Mouse (Mus musculus): ENCODE measurements around the gene Prelp. TPM values are rescaled to one million over a fixed set of nuclear protein-coding genes. Genes with fewer than 3 reads are reported as not detected.

Prelp gene
- polyA plus RNA-seq, 1 experiment from 2014 or later = 8.0 TPM

DNA sequence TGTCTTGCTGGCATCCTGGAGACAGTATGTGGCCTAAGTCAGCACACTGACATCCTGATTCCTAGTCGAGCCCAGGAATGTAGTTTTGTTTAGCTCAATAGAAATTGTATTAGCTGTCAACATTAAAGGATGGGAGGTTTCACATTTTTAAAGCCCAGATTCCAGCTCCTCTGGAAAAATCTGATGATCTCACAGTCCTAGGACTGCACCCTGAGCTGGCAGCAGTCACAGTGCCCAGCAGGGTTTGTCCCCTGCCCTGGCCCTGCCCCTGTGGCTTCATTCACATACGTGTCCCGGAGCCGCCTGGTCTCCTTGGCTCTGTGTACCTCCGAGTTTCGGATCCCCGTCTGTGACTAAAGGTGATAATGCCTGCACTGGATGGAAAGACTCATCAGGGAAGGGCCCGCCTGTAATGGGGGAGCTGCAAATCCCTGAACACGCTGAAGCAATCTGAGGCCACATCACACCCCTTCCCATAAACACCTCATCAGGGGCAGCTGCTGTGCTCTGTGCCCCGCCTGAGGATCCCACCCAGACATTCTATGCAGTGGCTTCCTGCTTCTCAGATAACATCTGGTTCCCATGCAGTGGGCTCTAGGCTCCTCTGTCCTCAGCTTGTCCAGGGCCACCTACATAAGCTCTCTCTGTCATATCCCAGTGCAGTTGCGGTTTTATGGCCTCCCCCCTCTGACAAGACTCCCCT lies 20.1 kb upstream of the Prelp start:
- WGBS = 77% methylated on average over 11 of the region's 11 CpGs
- Histone ChIP-seq H3K4me2 (ENCODE audit: low read depth, low read length) (no peak overlapping the region), H3K27ac (ENCODE audit: low read depth, low read length) (no peak overlapping the region), H3K9me3 (ENCODE audit: control insufficient read depth, low read length) (no peaks in the 10 kb centered on the region), H3K27me3 (ENCODE audit: control insufficient read depth, insufficient read depth, low read length) (no peaks in the 10 kb centered on the region), H3K4me1 (ENCODE audit: control insufficient read depth, insufficient read depth, low read length) (no peaks in the 10 kb centered on the region), H3K4me3 (ENCODE audit: low read depth, low read length) (no peak overlapping the region), H3K36me3 (ENCODE audit: control insufficient read depth, insufficient read depth, low read length) (no peaks in the 10 kb centered on the region), H3K9ac (replicated peaks; ENCODE audit: low read depth, low read length) (no peak overlapping the region)
- ATAC-seq (ENCODE audit: low read depth) = no peak

- Histone ChIP-seq H3K27me3 (ENCODE audit: control insufficient read depth, insufficient read depth, low read length) (no peaks in the 10 kb centered on the region), H3K36me3 (ENCODE audit: control insufficient read depth, insufficient read depth, low read length) (no peaks in the 10 kb centered on the region), H3K4me1 (ENCODE audit: control insufficient read depth, insufficient read depth, low read length) (no peaks in the 10 kb centered on the region), H3K4me2 (ENCODE audit: low read depth, low read length) (no peak overlapping the region), H3K9me3 (ENCODE audit: control insufficient read depth, low read length) (no peaks in the 10 kb centered on the region), H3K27ac (ENCODE audit: low read depth, low read length) (no peak overlapping the region), H3K9ac (replicated peaks; ENCODE audit: low read depth, low read length) (no peak overlapping the region), H3K4me3 (ENCODE audit: low read depth, low read length) (no peak overlapping the region)
- ATAC-seq (ENCODE audit: low read depth) = no peak
- WGBS = 79% methylated on average over 3 of the region's 3 CpGs
These were observed 19.4 kb upstream of the Prelp start for GRCm38 (mm10) chr1:133940481-133941092.

DNA sequence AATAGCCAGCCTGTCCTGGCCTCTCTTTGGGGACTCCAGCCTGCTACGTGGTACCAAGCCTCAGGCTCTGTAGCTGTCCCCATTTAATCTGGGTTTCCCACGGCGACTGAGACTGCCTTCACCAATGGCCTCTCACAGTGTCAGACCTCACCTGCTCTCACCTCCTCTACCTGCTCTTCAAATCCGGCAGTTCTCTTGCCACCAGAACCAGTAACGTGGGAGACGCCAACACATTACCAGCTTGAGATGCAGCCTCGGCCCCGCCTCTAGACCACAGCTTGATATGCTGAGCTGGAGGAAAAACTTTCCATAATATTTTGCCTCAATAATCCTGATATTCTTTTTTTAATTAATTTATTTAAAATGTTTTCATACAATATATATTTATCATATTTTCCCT lies 18.5 kb upstream of the Prelp start:
- no peak for ATAC-seq (ENCODE audit: low read depth)
- 90% methylated on average over 8 of the region's 8 CpGs for WGBS

GRCm38 (mm10) chr1:133936169-133936568 lies 15.0 kb upstream of the Prelp start:
- Histone ChIP-seq H3K36me3 (ENCODE audit: control insufficient read depth, insufficient read depth, low read length) (no peaks in the 10 kb centered on the region), H3K4me1 (ENCODE audit: control insufficient read depth, insufficient read depth, low read length) (no peaks in the 10 kb centered on the region), H3K9me3 (ENCODE audit: control insufficient read depth, low read length) (no peaks in the 10 kb centered on the region), H3K27me3 (ENCODE audit: control insufficient read depth, insufficient read depth, low read length) (no peaks in the 10 kb centered on the region), H3K4me2 (ENCODE audit: low read depth, low read length) (no peak overlapping the region), H3K9ac (replicated peaks; ENCODE audit: low read depth, low read length) (no peak overlapping the region), H3K4me3 (ENCODE audit: low read depth, low read length) (no peak overlapping the region), H3K27ac (ENCODE audit: low read depth, low read length) (no peak overlapping the region)
- WGBS = 96% methylated on average over 3 of the region's 3 CpGs
- no peak for ATAC-seq (ENCODE audit: low read depth)

More for the DNA sequence above, 18.5 kb upstream of the Prelp start:
- Histone ChIP-seq H3K9me3 (ENCODE audit: control insufficient read depth, low read length) (no peaks in the 10 kb centered on the region), H3K27ac (ENCODE audit: low read depth, low read length) (no peak overlapping the region), H3K9ac (replicated peaks; ENCODE audit: low read depth, low read length) (no peak overlapping the region), H3K27me3 (ENCODE audit: control insufficient read depth, insufficient read depth, low read length) (no peaks in the 10 kb centered on the region), H3K4me2 (ENCODE audit: low read depth, low read length) (no peak overlapping the region), H3K36me3 (ENCODE audit: control insufficient read depth, insufficient read depth, low read length) (no peaks in the 10 kb centered on the region), H3K4me1 (ENCODE audit: control insufficient read depth, insufficient read depth, low read length) (no peaks in the 10 kb centered on the region), H3K4me3 (ENCODE audit: low read depth, low read length) (no peak overlapping the region)

- no peak overlapping the region for H3K27ac ChIP-seq (ENCODE audit: low read depth, low read length)
- no peaks in the 10 kb centered on the region for H3K27me3 ChIP-seq (ENCODE audit: control insufficient read depth, insufficient read depth, low read length)
- WGBS = 82% methylated on average over 10 of the region's 10 CpGs
- no peak overlapping the region for H3K9ac ChIP-seq (replicated peaks; ENCODE audit: low read depth, low read length)
- H3K4me3 ChIP-seq (ENCODE audit: low read depth, low read length) = no peak overlapping the region
- no peak for ATAC-seq (ENCODE audit: low read depth)
- no peak overlapping the region for H3K4me2 ChIP-seq (ENCODE audit: low read depth, low read length)
- no peaks in the 10 kb centered on the region for H3K4me1 ChIP-seq (ENCODE audit: control insufficient read depth, insufficient read depth, low read length)
- H3K9me3 ChIP-seq (ENCODE audit: control insufficient read depth, low read length) = no peaks in the 10 kb centered on the region
- no peaks in the 10 kb centered on the region for H3K36me3 ChIP-seq (ENCODE audit: control insufficient read depth, insufficient read depth, low read length)
These were observed 13.2 kb upstream of the Prelp start for GRCm38 (mm10) chr1:133934354-133934963.

- H3K4me3 ChIP-seq (ENCODE audit: low read depth, low read length) = no peak overlapping the region
- H3K27me3 ChIP-seq (ENCODE audit: control insufficient read depth, insufficient read depth, low read length) = no peaks in the 10 kb centered on the region
- no peaks in the 10 kb centered on the region for H3K36me3 ChIP-seq (ENCODE audit: control insufficient read depth, insufficient read depth, low read length)
- no peak overlapping the region for H3K4me2 ChIP-seq (ENCODE audit: low read depth, low read length)
- no peaks in the 10 kb centered on the region for H3K9me3 ChIP-seq (ENCODE audit: control insufficient read depth, low read length)
- H3K4me1 ChIP-seq (ENCODE audit: control insufficient read depth, insufficient read depth, low read length) = no peaks in the 10 kb centered on the region
- ATAC-seq (ENCODE audit: low read depth) = no peak
- H3K9ac ChIP-seq (replicated peaks; ENCODE audit: low read depth, low read length) = no peak overlapping the region
- 73% methylated on average over 14 of the region's 14 CpGs for whole genome bisulfite sequencing
- no peak overlapping the region for H3K27ac ChIP-seq (ENCODE audit: low read depth, low read length)
These were observed 12.3 kb upstream of the Prelp start for GRCm38 (mm10) chr1:133933301-133934195.

DNA sequence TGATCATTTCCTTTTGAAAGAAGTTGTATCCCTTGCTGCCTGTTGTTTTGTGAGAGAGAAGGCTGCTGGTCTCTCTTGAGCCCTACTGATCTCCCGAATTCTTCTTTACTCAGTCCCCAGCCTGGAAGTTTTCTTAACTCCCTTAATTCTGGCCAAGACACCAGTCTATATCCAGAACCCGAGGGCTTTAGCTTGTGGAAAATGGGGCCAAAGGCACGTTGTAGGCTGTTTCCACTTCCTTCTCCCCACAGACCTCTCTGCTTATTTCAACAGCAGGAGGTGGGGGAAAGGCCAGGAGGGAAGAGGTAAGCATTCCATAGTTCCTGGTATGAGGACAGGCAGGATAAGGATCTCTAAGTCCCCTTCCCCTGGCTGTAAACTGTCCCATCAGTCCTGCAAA lies 8.8 kb upstream of the Prelp start:
- ATAC-seq (ENCODE audit: low read depth) = no peak

DNA sequence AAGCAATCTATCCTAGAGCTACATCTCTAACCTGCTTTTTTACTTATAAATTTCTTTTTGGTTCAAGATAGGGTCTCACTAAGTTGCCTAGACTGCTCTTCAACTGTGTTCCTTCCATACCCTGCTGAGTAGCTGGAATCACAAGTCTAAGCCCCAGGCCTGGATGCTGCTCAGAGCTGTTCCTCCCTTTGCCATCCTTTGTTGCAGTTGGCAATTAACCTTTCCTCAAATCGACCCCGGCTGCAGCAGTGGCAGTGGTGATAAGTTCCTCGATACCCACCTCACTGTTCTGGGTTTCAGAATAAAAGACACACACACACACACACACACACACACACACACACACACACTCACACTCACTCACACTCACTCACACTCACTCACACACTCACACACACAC lies 4.0 kb upstream of the Prelp start:
- no peaks in the 10 kb centered on the region for H3K36me3 ChIP-seq (ENCODE audit: control insufficient read depth, insufficient read depth, low read length)
- no peak for ATAC-seq (ENCODE audit: low read depth)
- H3K4me3 ChIP-seq (ENCODE audit: low read depth, low read length) = no peak overlapping the region
- no peak overlapping the region for H3K9ac ChIP-seq (replicated peaks; ENCODE audit: low read depth, low read length)
- WGBS = 98% methylated on average over 3 of the region's 3 CpGs
- H3K27ac ChIP-seq (ENCODE audit: low read depth, low read length) = no peak overlapping the region
- no peak overlapping the region for H3K4me2 ChIP-seq (ENCODE audit: low read depth, low read length)
- H3K9me3 ChIP-seq (ENCODE audit: control insufficient read depth, low read length) = no peaks in the 10 kb centered on the region
- peaks cover 6% of the 10 kb centered on the region for H3K4me1 ChIP-seq (ENCODE audit: control insufficient read depth, insufficient read depth, low read length)
- H3K27me3 ChIP-seq (ENCODE audit: control insufficient read depth, insufficient read depth, low read length) = no peaks in the 10 kb centered on the region

More for the DNA sequence above, 8.8 kb upstream of the Prelp start:
- H3K36me3 ChIP-seq (ENCODE audit: control insufficient read depth, insufficient read depth, low read length) = no peaks in the 10 kb centered on the region
- no peak overlapping the region for H3K9ac ChIP-seq (replicated peaks; ENCODE audit: low read depth, low read length)
- H3K4me1 ChIP-seq (ENCODE audit: control insufficient read depth, insufficient read depth, low read length) = no peaks in the 10 kb centered on the region
- H3K27me3 ChIP-seq (ENCODE audit: control insufficient read depth, insufficient read depth, low read length) = no peaks in the 10 kb centered on the region
- H3K9me3 ChIP-seq (ENCODE audit: control insufficient read depth, low read length) = no peaks in the 10 kb centered on the region
- 61% methylated on average over 3 of the region's 3 CpGs for WGBS
- H3K27ac ChIP-seq (ENCODE audit: low read depth, low read length) = no peak overlapping the region
- H3K4me2 ChIP-seq (ENCODE audit: low read depth, low read length) = no peak overlapping the region
- no peak overlapping the region for H3K4me3 ChIP-seq (ENCODE audit: low read depth, low read length)
